Mouse (Mus musculus) spleen, postnatal 36 days (tissue): ENCODE measurements around the gene Trim8.

Source experiments
- DNase-seq, 2 experiments: peaks; one replicate each; pipeline ENCODE4 v3.0.0; 2022; ENCODE audit warnings: low spot score in 2 of 2, mixed read lengths in 1 of 2

Gene Trim8

GRCm38 (mm10) chr19:46479306-46480075, 22.0 kb upstream of the Trim8 start:
- no peak for DNase-seq

GRCm38 (mm10) chr19:46480624-46481345, 20.7 kb upstream of the Trim8 start:
- no peak for DNase-seq

GRCm38 (mm10) chr19:46481352-46481751, 20.1 kb upstream of the Trim8 start:
- DNase-seq: no peak

- DNase-seq: no peak
Observed at GRCm38 (mm10) chr19:46481756-46482155, 19.7 kb upstream of the Trim8 start.

- DNase-seq: no peak
Observed at GRCm38 (mm10) chr19:46482896-46483516, 18.5 kb upstream of the Trim8 start.

GRCm38 (mm10) chr19:46483701-46484328, 17.7 kb upstream of the Trim8 start:
- DNase-seq: peak in 1 of 2 experiments; percentile 54

- DNase-seq: no peak
Observed at GRCm38 (mm10) chr19:46484518-46484917, 17.0 kb upstream of the Trim8 start.

- no peak for DNase-seq
Observed at GRCm38 (mm10) chr19:46485847-46486246, 15.7 kb upstream of the Trim8 start.

- DNase-seq: no peak
Observed at GRCm38 (mm10) chr19:46486709-46487108, 14.8 kb upstream of the Trim8 start.

- DNase-seq: no peak
Observed at GRCm38 (mm10) chr19:46489448-46489847, 12.1 kb upstream of the Trim8 start.

- no peak for DNase-seq
Observed at GRCm38 (mm10) chr19:46490634-46491033, 10.9 kb upstream of the Trim8 start.

GRCm38 (mm10) chr19:46495136-46495535, 6.4 kb upstream of the Trim8 start:
- DNase-seq: no peak

GRCm38 (mm10) chr19:46497230-46497629, 4.3 kb upstream of the Trim8 start:
- DNase-seq: no peak

- DNase-seq: no peak
Observed at GRCm38 (mm10) chr19:46499539-46499835, 2.0 kb upstream of the Trim8 start.

- DNase-seq: peak; percentile 98 to 100
Observed at GRCm38 (mm10) chr19:46499836-46500580, 1.5 kb upstream of the Trim8 start.

GRCm38 (mm10) chr19:46500581-46501341, 741 bp upstream of the Trim8 start:
- no peak for DNase-seq

- peak; percentile 84 to 86 for DNase-seq
Observed at GRCm38 (mm10) chr19:46502069-46502455, 560 bp downstream of the Trim8 start.

GRCm38 (mm10) chr19:46502471-46503166, 1.1 kb downstream of the Trim8 start:
- DNase-seq: peak; percentile 87 to 89

- DNase-seq: peak; percentile 84 to 86
Observed at GRCm38 (mm10) chr19:46503351-46504084, 2.0 kb downstream of the Trim8 start.
